Mouse (Mus musculus) left cerebral cortex, postnatal 4 days (tissue): ENCODE data around the gene Hpse2. TPM values are rescaled to one million over a fixed set of nuclear protein-coding genes. Genes with fewer than 3 reads are reported as not detected.
"Not testable (repeated sequence)": the region's sequence is repeated elsewhere in the genome, so short reads cannot be mapped to it uniquely, and the experiment has no call there.

Experiments used
- DNase-seq: peaks from one replicate; pipeline ENCODE4 v3.0.0-alpha.2; 2022
- intact Hi-C: fragments of 180-260 bp; cut with DNase I; formaldehyde crosslinking; loops from one replicate; pipeline ENCODE4 v1.15.1; 2025
- total RNA-seq, 2 experiments: library from RNA; stranded (reverse); gene quantifications; 2 replicates each; pipeline ENCODE4 v1.2.3; 2021

The Hpse2 gene
- total RNA-seq, 2 experiments from 2014 or later, result 1.0 to 1.1 TPM

DNA sequence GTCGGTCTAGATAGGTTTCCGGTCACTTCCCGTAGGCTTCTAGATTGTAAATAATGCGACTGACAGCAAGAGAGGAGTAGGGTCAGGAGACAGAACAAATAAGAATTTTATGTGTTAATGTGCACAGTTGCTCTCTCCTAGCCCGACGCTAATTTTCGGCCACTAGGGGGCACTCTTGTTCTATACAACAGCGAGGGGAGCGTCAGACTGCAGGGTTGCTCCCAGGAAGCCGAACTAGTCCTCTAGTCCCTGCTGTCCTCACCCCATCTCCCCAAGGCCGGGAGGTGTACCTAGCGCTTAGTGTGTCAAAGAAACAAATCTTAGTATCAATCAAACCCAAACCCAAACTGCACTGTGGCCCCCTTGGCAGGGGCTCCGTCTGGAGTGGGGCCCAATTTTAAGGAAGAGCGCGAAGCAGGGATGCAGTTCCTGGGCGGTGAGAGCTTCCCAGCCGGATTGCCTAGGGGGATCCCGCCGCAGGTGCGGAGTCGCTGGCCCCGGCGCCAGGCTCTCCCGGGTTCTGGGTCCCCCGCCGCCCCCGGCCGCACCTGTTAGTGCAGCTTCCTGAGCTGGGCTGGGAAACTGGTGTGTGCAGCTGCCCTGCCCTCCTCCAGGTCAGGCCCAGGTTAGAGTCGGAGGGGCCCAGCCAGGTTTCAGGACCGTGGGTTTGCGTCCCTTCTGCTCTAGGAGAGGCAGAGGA is 593.1 kb downstream of the Hpse2 start:
- intact Hi-C loops, result loop anchor here (1.0 to 10.0 kb wide), 3 partner anchors 230 to 604 kb away; no protein-coding TSS in a partner anchor

DNA sequence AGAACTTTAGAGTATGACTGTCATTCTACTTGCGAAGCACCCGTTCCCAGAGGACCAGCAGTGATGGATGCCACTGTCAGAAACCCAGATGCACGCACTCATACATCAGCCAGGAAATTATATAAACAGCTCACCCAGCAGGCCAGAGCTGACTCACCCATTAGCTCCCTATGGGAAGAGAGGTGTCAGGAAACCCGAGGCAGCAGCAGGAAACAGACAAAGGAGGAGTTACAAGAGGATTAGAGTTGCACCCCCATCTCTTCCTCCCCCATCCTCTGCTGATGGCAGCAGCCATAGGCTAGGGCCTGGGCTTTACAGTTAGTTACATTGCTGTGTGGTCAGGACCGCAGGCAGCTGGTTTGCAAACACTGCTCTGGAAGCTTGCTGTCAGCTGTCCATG is 599.8 kb downstream of the Hpse2 start:
- no peak for DNase-seq
- intact Hi-C loops, result no loop called here

More for the DNA sequence above, 593.1 kb downstream of the Hpse2 start:
- peak; percentile 90 for DNase-seq

GRCm38 (mm10) chr19:42785562-42786220 is 602.5 kb downstream of the Hpse2 start:
- no peak for DNase-seq
- intact Hi-C loops, result no loop called here

DNA sequence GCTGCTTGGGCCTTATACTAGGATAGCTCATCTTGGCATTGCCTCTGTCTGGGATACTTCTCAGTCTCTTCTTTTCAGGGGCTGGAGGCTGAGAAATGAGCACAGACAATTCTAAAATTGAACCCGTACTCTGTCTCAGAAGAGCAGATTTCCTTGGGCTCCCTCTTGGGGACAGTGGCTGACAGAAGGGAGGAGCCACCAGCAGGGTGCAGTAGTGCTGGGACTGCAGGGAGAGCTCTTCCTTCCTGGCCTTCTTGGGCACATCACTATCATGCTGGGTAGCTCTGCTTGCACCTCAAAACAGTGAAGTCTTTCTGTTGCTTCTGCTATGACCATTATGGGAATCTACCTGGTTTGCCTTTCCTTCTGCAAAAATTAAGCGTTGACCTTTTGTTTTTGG is 603.0 kb downstream of the Hpse2 start:
- intact Hi-C loops, result no loop called here
- DNase-seq, result no peak

DNA sequence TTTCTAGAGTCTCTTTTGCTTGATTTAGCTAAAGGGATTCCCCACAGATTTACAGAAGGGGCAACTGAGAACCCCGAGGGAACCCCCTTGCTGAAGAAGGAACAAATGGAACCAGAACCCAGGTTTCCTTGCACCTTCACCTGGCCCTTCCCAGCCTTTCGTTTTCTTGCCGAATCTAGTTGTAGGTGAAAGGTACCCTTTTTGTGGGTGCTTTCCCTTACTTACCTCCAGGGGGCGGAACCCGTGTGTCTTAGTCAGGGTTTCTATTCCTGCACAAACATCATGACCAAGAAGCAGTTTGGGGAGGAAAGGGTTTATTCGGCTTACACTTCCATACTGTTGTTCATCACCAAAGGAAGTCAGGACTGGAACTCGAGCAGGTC is 608.0 kb downstream of the Hpse2 start:
- intact Hi-C loops, DNase-seq: not testable (repeated sequence)

- intact Hi-C loops, result loop anchor here (10.0 kb wide), 1 partner anchor 465 kb away; no protein-coding TSS in a partner anchor
- DNase-seq, result peak; percentile 88
Measured at GRCm38 (mm10) chr19:42779531-42780155, 608.5 kb downstream of the Hpse2 start, which contains the start of gene Hps1. Gene Hps1, minus strand, starts transcription at chr19:42779978.

- intact Hi-C loops, result loop anchor here (10.0 kb wide), 1 partner anchor 463 kb away; no protein-coding TSS in a partner anchor
- peak; percentile 32 for DNase-seq
Measured at GRCm38 (mm10) chr19:42777801-42778200, 610.4 kb downstream of the Hpse2 start.

GRCm38 (mm10) chr19:42776813-42777212 is 611.3 kb downstream of the Hpse2 start:
- intact Hi-C loops, result loop anchor here (10.0 kb wide), 1 partner anchor 462 kb away; no protein-coding TSS in a partner anchor
- no peak for DNase-seq

GRCm38 (mm10) chr19:42770141-42770872 is 617.8 kb downstream of the Hpse2 start:
- DNase-seq, result no peak
- intact Hi-C loops, result loop anchor here (10.0 kb wide), 1 partner anchor 456 kb away; no protein-coding TSS in a partner anchor

DNA sequence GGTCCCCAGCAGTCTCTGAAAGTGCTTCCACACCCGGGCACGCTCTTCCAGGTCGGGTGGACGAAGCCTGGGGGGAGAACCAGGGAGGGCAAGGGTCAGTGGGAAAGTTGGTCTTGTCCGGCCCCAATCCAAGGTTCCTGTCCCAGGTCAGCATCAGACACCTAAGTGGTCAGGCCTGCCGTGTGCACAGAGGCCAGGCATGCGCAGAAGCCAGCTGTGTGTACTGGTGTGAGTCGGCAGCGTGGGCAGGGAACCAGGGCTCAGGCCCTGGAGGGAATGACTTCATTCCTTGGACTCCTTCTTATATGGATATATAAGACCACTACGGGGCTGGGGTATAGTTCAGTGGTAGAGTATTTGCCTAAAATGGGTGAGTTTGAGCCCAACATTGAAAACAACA is 618.5 kb downstream of the Hpse2 start:
- intact Hi-C loops, result loop anchor here (10.0 kb wide), 1 partner anchor 455 kb away; no protein-coding TSS in a partner anchor
- DNase-seq, result no peak

GRCm38 (mm10) chr19:42767361-42767760 is 620.8 kb downstream of the Hpse2 start:
- intact Hi-C loops, result no loop called here
- DNase-seq, result no peak

DNA sequence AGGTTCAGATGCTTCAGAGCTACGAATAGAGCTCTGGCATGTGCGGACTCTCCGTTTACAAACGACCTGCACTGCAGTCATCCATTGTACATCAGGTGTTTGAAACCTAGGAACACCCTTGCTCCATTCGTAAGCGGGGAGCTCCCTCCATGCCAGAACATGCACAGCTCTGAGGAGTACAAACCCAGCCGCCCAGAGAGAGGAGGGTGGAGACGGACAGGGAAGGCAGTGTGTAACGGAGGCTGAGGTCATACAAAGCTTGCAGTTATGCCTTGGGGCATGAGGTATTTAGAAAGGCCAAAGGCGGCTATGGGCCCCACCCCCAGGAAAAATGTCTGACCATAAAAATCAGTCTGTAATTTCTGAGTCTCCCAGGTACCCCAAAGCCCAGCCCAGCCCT is 623.8 kb downstream of the Hpse2 start:
- no peak for DNase-seq
- intact Hi-C loops, result no loop called here

DNA sequence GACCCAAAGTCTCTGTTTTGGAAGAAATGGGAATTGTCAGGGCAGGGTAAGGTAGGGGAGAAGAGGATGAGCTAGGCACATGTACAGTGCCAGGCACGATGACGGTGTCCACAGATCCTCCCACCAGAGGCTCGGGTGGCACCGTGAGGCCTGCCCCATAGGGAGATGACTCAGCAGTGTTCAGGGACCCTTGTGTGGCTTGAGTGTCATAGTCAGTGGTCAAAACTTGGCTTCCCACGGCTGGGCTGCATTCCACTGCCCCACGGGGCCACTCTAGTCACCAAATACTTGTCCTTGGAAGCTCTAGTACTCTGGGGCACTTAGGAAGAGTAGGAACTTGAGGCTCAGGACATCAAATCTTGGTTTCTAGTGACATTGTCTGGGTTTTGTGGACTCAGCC is 631.5 kb downstream of the Hpse2 start:
- intact Hi-C loops, result no loop called here
- DNase-seq, result no peak

GRCm38 (mm10) chr19:42755148-42755870 is 632.8 kb downstream of the Hpse2 start:
- intact Hi-C loops, result no loop called here
- peak; percentile 61 for DNase-seq

DNA sequence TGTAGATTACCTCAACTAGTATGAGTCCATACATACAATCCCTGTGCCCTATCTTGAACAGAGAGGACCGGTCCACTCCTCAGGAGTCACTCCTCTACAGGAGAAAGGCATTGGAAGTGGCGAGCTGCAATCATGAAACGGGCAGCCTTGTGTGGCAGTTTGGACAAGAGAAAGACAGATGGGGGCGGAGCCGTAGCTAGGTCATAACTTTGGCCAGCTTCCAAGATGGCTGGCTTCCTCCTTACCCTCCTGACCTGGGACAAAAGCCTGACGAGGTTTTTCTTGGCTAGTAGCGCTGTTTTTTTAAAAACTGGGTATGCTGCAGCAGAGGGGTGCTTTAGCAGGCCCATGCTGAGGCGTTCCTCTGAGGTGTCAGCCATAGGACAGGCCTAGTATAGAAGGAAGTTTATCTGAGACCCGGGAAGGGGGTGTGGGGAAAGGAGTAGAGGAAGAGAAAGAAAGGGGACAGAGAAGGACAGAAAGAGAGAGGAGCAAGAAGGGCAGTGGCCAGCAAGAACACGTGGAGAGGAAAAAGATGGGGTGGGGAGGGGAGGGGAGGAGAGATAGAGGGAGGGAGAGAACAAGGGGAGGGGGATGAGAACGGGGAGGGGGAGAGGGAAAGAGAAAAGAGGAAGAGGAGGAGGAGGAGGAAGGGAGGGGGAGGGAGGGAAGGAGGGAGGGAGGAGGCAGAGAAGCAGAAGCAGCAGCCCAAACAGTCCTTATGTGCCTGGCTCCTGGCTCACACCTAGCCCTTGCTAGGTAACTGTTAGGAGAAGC is 634.8 kb downstream of the Hpse2 start:
- peak; percentile 56 for DNase-seq
- intact Hi-C loops, result no loop called here

DNA sequence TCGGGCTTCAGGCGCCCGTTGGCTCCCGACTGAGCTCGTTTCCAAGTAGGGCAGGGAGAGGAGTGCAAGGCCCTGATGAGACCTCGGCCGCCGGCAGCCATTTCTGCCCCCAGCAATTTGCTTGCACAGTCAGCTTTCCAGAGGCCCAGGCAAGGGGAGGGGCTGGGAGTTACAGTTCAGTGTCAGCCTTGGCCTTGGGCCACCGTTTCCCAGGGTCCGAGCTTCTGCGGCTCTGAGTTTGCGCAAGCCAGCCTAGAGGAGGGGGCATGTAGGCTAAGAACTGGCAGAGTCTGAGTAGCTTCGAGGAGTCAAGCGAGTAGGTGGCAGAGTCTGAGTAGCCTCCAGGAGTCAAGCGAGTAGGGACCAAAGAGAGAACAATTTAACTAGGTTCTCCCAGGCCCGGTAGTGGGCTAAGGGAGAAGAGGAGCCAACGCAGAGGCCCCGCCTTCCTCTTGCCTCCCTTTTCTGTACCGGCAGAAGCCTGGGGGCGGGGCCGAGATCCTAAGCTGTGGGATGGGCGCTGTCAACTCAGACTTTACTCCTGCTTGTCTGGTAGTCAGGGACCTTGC is 635.7 kb downstream of the Hpse2 start, which contains the start of gene Pyroxd2:
Gene Pyroxd2 (minus strand): TSS at position 413 of the 569 bp plus-strand sequence.
- intact Hi-C loops, result no loop called here
- DNase-seq, result peak; percentile 93

- intact Hi-C loops, result no loop called here
- DNase-seq, result no peak
Measured at GRCm38 (mm10) chr19:42750196-42750595, 638.0 kb downstream of the Hpse2 start.

DNA sequence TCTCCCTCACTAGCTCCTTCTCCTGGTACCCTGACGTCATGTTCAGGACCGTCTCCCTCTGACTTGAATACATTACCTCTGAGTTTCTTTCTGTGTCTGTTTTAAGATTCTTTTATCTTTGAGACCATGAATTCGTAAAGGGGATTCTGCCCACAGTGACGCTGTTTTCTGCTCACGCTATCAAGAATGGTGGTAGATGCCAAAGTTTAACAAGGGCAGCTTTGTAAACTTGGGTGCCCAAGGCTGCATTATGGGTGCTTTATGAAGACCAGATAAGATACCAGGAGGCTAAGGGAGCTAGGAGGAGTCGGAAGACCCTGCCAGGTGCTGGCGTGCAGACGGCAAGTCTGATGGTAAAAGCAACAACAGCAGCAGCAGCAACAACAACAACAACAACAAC is 641.5 kb downstream of the Hpse2 start:
- DNase-seq, result no peak
- intact Hi-C loops, result no loop called here

DNA sequence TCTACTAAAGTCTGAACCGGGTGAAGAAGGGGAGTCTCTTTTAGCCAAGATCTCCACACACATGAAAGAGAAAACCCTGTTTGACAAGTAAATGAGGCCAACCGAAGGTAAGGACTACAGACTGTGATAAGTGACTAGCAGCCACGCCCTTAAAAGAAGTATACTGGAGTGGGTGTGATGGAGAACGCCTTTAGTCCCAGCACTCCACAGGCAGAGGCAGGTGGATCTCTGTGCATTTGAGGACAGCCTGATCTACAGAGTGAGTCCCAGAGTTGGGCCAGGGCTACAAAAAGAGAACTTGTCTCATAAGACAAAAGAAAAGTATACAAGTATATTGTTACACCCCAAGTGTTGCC is 642.3 kb downstream of the Hpse2 start:
- intact Hi-C loops, result no loop called here

More for the DNA sequence above, 642.3 kb downstream of the Hpse2 start:
- no peak for DNase-seq
